Mouse (Mus musculus): ENCODE data around the gene Gm30191. TPM values are rescaled to one million over a fixed set of nuclear protein-coding genes. Genes with fewer than 3 reads are reported as not detected.

The Gm30191 gene
- polyA plus RNA-seq (2015; fragmentation: Nextera tagmentation; extraction: Ambion mirVana), result not detected in 2 replicates

GRCm38 (mm10) chr4:134246719-134247258 is at the start of gene Gm30191:
Gm30191 (plus strand) TSS chr4:134246935.
- H3K27me3 ChIP-seq, result peaks cover 63% of the 10 kb centered on the region
- 62% methylated on average over 7 of the region's 7 CpGs for WGBS (ENCODE audit: insufficient replicate concordance)
- H3K9me3 ChIP-seq (replicated peaks), result no peaks in the 10 kb centered on the region
- H3K4me2 ChIP-seq, result peak within 1 kb of the TSS; percentile 98
- 0 out of 2 replicates have a peak within 1 kb of the TSS, but pooled peaks have one; percentile 71 for H3K9ac ChIP-seq
- H3K36me3 ChIP-seq (replicated peaks), result no peaks in the 10 kb centered on the region
- peaks cover 45% of the 10 kb centered on the region for H3K4me1 ChIP-seq (replicated peaks)
- H3K27ac ChIP-seq (replicated peaks), result no peak within 1 kb of the TSS
- ATAC-seq (ENCODE audit: insufficient read depth), result no peak
- H3K4me3 ChIP-seq (replicated peaks), result peak within 1 kb of the TSS; percentile 79

GRCm38 (mm10) chr4:134199371-134199770 is 47.4 kb upstream of the Gm30191 start:
- no peak overlapping the region for H3K9ac ChIP-seq
- ATAC-seq (ENCODE audit: insufficient read depth), result no peak
- 57% methylated on average over 2 of the region's 2 CpGs for WGBS (ENCODE audit: insufficient replicate concordance)

GRCm38 (mm10) chr4:134202904-134203303 is 43.8 kb upstream of the Gm30191 start, which contains the start of gene Gm7534:
Gm7534 (minus strand) TSS chr4:134203004.
- Histone ChIP-seq H3K4me1 (replicated peaks) (no peaks in the 10 kb centered on the region; the same call in 1 of the 2 replicates), H3K4me3 (replicated peaks) (no peak within 1 kb of the TSS), H3K9me3 (replicated peaks) (no peaks in the 10 kb centered on the region), H3K36me3 (replicated peaks) (no peaks in the 10 kb centered on the region), H3K9ac (no peak within 1 kb of the TSS), H3K27me3 (no peaks in the 10 kb centered on the region), H3K27ac (replicated peaks) (no peak within 1 kb of the TSS), H3K4me2 (no peak within 1 kb of the TSS)
- 67% methylated on average over 4 of the region's 4 CpGs for WGBS (ENCODE audit: insufficient replicate concordance)
- ATAC-seq (ENCODE audit: insufficient read depth), result no peak

More at GRCm38 (mm10) chr4:134199371-134199770, 47.4 kb upstream of the Gm30191 start:
- Histone ChIP-seq H3K4me2 (no peak overlapping the region), H3K4me3 (replicated peaks) (no peak overlapping the region), H3K9me3 (replicated peaks) (no peaks in the 10 kb centered on the region), H3K36me3 (replicated peaks) (no peaks in the 10 kb centered on the region), H3K4me1 (replicated peaks) (no peaks in the 10 kb centered on the region), H3K27me3 (no peaks in the 10 kb centered on the region), H3K27ac (replicated peaks) (no peak overlapping the region)

GRCm38 (mm10) chr4:134203340-134203896 is 43.3 kb upstream of the Gm30191 start:
- H3K4me1 ChIP-seq (replicated peaks), result no peaks in the 10 kb centered on the region; the same call in 1 of the 2 replicates
- H3K27me3 ChIP-seq, result no peaks in the 10 kb centered on the region
- no peak overlapping the region for H3K27ac ChIP-seq (replicated peaks)
- no peak for ATAC-seq (ENCODE audit: insufficient read depth)
- no peak overlapping the region for H3K4me3 ChIP-seq (replicated peaks)
- no peaks in the 10 kb centered on the region for H3K9me3 ChIP-seq (replicated peaks)
- no peaks in the 10 kb centered on the region for H3K36me3 ChIP-seq (replicated peaks)
- WGBS (ENCODE audit: insufficient replicate concordance), result 53% methylated on average over 17 of the region's 17 CpGs
- H3K4me2 ChIP-seq, result no peak overlapping the region
- H3K9ac ChIP-seq, result no peak overlapping the region

DNA sequence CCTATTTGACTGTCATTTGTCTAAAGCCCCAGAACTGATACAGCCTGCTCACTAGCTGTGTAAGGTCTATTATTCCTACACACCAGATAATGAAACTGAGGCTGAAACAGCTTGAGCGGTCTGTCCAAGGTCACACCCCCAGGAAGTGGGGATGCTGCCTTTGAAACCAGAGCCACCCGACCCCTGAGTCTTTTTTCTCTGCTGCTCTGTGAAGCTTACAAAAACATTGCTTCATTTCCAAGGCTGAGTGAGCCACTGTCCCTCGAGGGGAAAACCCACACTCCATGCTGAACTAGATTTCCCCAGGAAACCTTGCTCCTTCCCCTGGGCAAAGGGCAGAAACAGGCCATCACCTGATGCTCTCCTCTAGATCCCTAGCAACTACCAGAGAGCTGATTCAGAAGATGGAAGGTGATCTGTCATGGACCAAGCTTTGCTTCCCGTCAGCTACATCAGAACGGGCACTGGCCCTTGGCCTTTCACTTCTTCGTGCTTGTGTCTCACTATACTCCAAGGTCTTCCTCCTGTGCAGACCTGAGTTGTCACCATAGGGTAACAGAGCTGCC is 40.2 kb upstream of the Gm30191 start:
- Histone ChIP-seq H3K4me1 (replicated peaks) (no peaks in the 10 kb centered on the region; the same call in 1 of the 2 replicates), H3K4me2 (no peak overlapping the region), H3K4me3 (replicated peaks) (no peak overlapping the region), H3K36me3 (replicated peaks) (no peaks in the 10 kb centered on the region), H3K9ac (no peak overlapping the region), H3K27me3 (peaks cover 5% of the 10 kb centered on the region; the same call in 1 of the 2 replicates), H3K27ac (replicated peaks) (no peak overlapping the region), H3K9me3 (replicated peaks) (no peaks in the 10 kb centered on the region)
- 47% methylated on average over 6 of the region's 6 CpGs for WGBS (ENCODE audit: insufficient replicate concordance)
- ATAC-seq (ENCODE audit: insufficient read depth), result no peak

- no peak overlapping the region for H3K27ac ChIP-seq (replicated peaks)
- H3K36me3 ChIP-seq (replicated peaks), result no peaks in the 10 kb centered on the region
- no peaks in the 10 kb centered on the region for H3K27me3 ChIP-seq
- H3K9ac ChIP-seq, result no peak overlapping the region
- H3K4me3 ChIP-seq (replicated peaks), result no peak overlapping the region
- no peaks in the 10 kb centered on the region for H3K9me3 ChIP-seq (replicated peaks)
- H3K4me1 ChIP-seq (replicated peaks), result peaks cover 5% of the 10 kb centered on the region
- H3K4me2 ChIP-seq, result no peak overlapping the region
- no peak for ATAC-seq (ENCODE audit: insufficient read depth)
- WGBS (ENCODE audit: insufficient replicate concordance), result 43% methylated on average over 11 of the region's 11 CpGs
Observed at GRCm38 (mm10) chr4:134222793-134223600, 23.7 kb upstream of the Gm30191 start.

GRCm38 (mm10) chr4:134227194-134227593 is 19.5 kb upstream of the Gm30191 start, which contains the start of gene Catsper4:
Catsper4 (minus strand) TSS chr4:134227383.
- Histone ChIP-seq H3K27ac (replicated peaks) (no peak within 1 kb of the TSS), H3K4me2 (no peak within 1 kb of the TSS), H3K9ac (no peak within 1 kb of the TSS), H3K4me1 (replicated peaks) (peaks cover 5% of the 10 kb centered on the region), H3K9me3 (replicated peaks) (no peaks in the 10 kb centered on the region), H3K36me3 (replicated peaks) (no peaks in the 10 kb centered on the region), H3K4me3 (replicated peaks) (no peak within 1 kb of the TSS), H3K27me3 (peaks cover 10% of the 10 kb centered on the region)
- 72% methylated on average over 8 of the region's 8 CpGs for WGBS (ENCODE audit: insufficient replicate concordance)
- ATAC-seq (ENCODE audit: insufficient read depth), result no peak

GRCm38 (mm10) chr4:134230431-134230830 is 16.3 kb upstream of the Gm30191 start:
- no peak overlapping the region for H3K4me2 ChIP-seq
- no peaks in the 10 kb centered on the region for H3K36me3 ChIP-seq (replicated peaks)
- H3K4me3 ChIP-seq (replicated peaks), result no peak overlapping the region
- H3K4me1 ChIP-seq (replicated peaks), result no peaks in the 10 kb centered on the region
- ATAC-seq (ENCODE audit: insufficient read depth), result no peak
- H3K9me3 ChIP-seq (replicated peaks), result no peaks in the 10 kb centered on the region
- no peak overlapping the region for H3K27ac ChIP-seq (replicated peaks)
- 33% methylated on average over 8 of the region's 8 CpGs for WGBS (ENCODE audit: insufficient replicate concordance)
- H3K27me3 ChIP-seq, result peaks cover 36% of the 10 kb centered on the region
- H3K9ac ChIP-seq, result no peak overlapping the region

DNA sequence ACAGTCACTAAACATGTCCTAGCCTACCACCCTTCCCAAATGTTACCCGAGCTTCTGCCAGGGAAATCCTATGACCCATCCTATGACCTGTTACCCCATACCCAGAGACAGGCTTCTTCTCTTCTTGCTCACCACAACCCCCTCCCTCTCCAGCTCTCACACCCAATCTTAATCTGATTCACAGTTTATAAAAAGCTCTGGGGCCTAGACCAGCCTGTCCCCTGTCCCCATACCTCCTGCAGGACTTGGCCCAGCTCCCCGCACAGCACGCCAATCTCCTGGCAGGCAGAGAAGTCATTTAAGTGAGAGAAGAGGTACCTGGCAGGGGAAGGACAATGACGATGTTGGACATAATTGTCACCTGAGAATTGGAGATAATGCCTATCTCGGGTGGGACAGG is 11.9 kb upstream of the Gm30191 start:
- H3K9me3 ChIP-seq (replicated peaks), result no peaks in the 10 kb centered on the region
- H3K4me2 ChIP-seq, result no peak overlapping the region
- no peak overlapping the region for H3K27ac ChIP-seq (replicated peaks)
- 49% methylated on average over 5 of the region's 5 CpGs for WGBS (ENCODE audit: insufficient replicate concordance)
- peaks cover 13% of the 10 kb centered on the region for H3K4me1 ChIP-seq (replicated peaks)
- H3K9ac ChIP-seq, result no peak overlapping the region
- ATAC-seq (ENCODE audit: insufficient read depth), result no peak
- H3K4me3 ChIP-seq (replicated peaks), result no peak overlapping the region
- H3K36me3 ChIP-seq (replicated peaks), result no peaks in the 10 kb centered on the region
- peaks cover 65% of the 10 kb centered on the region for H3K27me3 ChIP-seq

DNA sequence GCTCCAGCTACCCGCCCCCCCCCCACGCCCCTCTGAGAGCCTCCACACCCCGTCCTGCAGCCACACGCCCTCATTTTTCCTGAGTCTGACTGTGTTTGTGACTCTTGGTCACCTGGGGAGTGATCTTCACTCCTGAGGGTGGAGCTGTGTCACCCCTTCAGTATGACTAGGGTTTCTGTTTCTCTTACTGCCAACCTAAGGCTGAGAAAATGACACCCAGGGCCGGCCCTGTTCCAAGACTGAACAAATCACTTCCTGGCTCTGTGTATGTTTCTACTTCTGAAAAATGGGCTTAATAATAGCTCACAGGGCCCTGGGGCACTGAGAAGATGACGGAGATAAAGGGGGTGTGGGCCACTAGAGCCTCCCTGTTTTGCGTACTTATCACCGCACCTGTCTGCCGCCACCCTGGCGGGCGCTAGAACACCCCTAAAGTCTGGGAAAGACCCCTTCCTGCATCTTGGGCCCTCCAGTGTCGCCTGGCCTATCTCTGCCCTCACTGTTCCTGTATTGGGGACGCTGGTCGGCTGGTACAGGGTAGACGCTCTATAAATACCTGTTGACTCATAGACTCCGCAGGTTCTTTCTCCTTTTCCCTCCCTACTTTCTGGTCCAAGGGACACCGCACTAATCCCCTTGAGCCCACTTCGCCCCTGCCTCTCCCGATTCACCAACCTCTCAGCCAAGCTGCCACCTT is 9.0 kb upstream of the Gm30191 start:
- WGBS (ENCODE audit: insufficient replicate concordance), result 24% methylated on average over 19 of the region's 19 CpGs
- Histone ChIP-seq H3K4me2 (peak overlapping the region; percentile 46), H3K27me3 (peaks cover 57% of the 10 kb centered on the region), H3K9ac (no peak overlapping the region), H3K36me3 (replicated peaks) (no peaks in the 10 kb centered on the region), H3K4me1 (replicated peaks) (peaks cover 13% of the 10 kb centered on the region), H3K4me3 (replicated peaks) (no peak overlapping the region), H3K27ac (replicated peaks) (no peak overlapping the region), H3K9me3 (replicated peaks) (no peaks in the 10 kb centered on the region)
- ATAC-seq (ENCODE audit: insufficient read depth), result no peak

All from liver, embryonic 15.5 days (tissue).